Mouse (Mus musculus) liver, postnatal 0 days (tissue): ENCODE measurements around the gene Gpr35. TPM values are rescaled to one million over a fixed set of nuclear protein-coding genes. Genes with fewer than 3 reads are reported as not detected.

Experiments used
- ATAC-seq: fragments of 200-750 bp; cut with Nextera tagmentation; 2 replicates; pipeline ENCODE4 v1.8.0; 2017; ENCODE audit warnings: mild to moderate bottlenecking, moderate library complexity
- DNase-seq: peaks from one replicate; pipeline ENCODE4 v3.0.0-alpha.2; 2016
- H3K27ac ChIP-seq: fragments of 300-500 bp; sonication (generic); 2 replicates; pipeline ENCODE4 v1.5.1; 2014; ENCODE audit warnings: antibody characterized with exemption, moderate library complexity, mild to moderate bottlenecking, low read depth
- H3K27me3 ChIP-seq: fragments of 300-500 bp; sonication (generic); 2 replicates; pipeline ENCODE4 v1.6.1; 2014; ENCODE audit warnings: low read length, control low read depth, mixed read lengths; ENCODE audit not compliant: insufficient read depth
- H3K36me3 ChIP-seq: fragments of 300-500 bp; sonication (generic); replicated peaks from 2 replicates; pipeline ENCODE4 v1.6.1; 2014; ENCODE audit warnings: mild to moderate bottlenecking, control low read depth, low read length, moderate library complexity, mixed read lengths; ENCODE audit not compliant: insufficient read depth
- H3K4me1 ChIP-seq: fragments of 300-500 bp; sonication (generic); 2 replicates; pipeline ENCODE4 v1.6.1; 2014; ENCODE audit warnings: antibody characterized with exemption, mild to moderate bottlenecking, control low read depth; ENCODE audit not compliant: insufficient read depth
- H3K4me2 ChIP-seq: fragments of 300-500 bp; sonication (generic); 2 replicates; pipeline ENCODE4 v1.6.1; 2014; ENCODE audit warnings: low read depth, mild to moderate bottlenecking, low read length, moderate library complexity, mixed read lengths
- H3K4me3 ChIP-seq: fragments of 300-500 bp; sonication (generic); 2 replicates; pipeline ENCODE4 v1.5.1; 2014; ENCODE audit warnings: low read depth, low read length
- H3K9ac ChIP-seq: fragments of 300-500 bp; sonication (generic); replicated peaks from 2 replicates; pipeline ENCODE4 v1.6.1; 2014; ENCODE audit warnings: mild to moderate bottlenecking, moderate library complexity
- H3K9me3 ChIP-seq: fragments of 300-500 bp; sonication (generic); 2 replicates; pipeline ENCODE4 v1.6.1; 2016; ENCODE audit warnings: mild to moderate bottlenecking, control low read depth, low read length, mixed read lengths
- CTCF ChIP-seq: sonication (generic); IDR thresholded peaks from 2 replicates; pipeline ENCODE4 v1.5.1; 2016; ENCODE audit warnings: antibody characterized with exemption, low read depth
- EP300 ChIP-seq: IDR thresholded peaks from 2 replicates; pipeline ENCODE4 v1.6.1; 2016; ENCODE audit warnings: antibody characterized with exemption, low read depth, mild to moderate bottlenecking
- WGBS: fragments of 180-500 bp; shearing (Covaris S2); extraction: QIAGEN DNeasy Blood & Tissue Kit; methylation state at CpG from one replicate; pipeline ENCODE4 v1.1.7; 2014; ENCODE audit not compliant: insufficient replicate concordance; 5-methylcytosine and 5-hydroxymethylcytosine counted together
- polyA plus RNA-seq: library from polyadenylated mRNA; unstranded; fragments of >200 nt; fragmentation: Nextera tagmentation; extraction: Ambion mirVana; gene quantifications from 2 replicates; pipeline ENCODE4 v1.2.1, GENCODE M21; 2015

The Gpr35 gene
- 1.1 and 1.4 TPM in 2 replicates for polyA plus RNA-seq

DNA sequence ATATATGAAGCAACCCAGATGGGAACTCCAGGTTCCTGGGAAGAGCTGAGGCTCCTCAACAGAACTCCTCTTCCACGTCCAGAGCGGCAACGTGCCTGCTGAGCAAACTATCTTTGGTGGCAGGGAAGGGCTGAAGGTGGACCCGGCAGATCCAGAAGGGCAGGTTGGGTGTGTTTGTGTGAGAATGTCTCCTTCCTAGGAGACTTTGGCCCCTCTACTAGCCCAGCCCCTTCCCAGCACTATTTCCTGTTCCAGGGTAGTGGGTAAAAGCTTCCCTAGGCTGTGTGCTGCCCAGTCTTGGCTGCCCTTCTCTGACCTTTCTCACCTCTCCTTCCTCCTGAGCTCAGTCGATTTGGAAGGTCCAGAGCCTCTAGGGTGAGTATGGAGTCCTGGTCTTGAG is at the start of gene Gpr35:
Gene Gpr35 (plus strand): TSS at position 259 of the 400 bp plus-strand sequence.
- WGBS, result 66% methylated on average over 5 of the region's 5 CpGs
- TF ChIP-seq EP300, result no peak
- no peak for TF ChIP-seq CTCF
- Histone ChIP-seq H3K9ac (no peak within 1 kb of the TSS), H3K9me3 (no peaks in the 10 kb centered on the region), H3K27me3 (no peaks in the 10 kb centered on the region), H3K4me1 (no peaks in the 10 kb centered on the region), H3K36me3 (peaks cover 27% of the 10 kb centered on the region), H3K27ac (no peak within 1 kb of the TSS), H3K4me2 (no peak within 1 kb of the TSS), H3K4me3 (no peak within 1 kb of the TSS)
- DNase-seq (no peak), ATAC-seq (no peak)

DNA sequence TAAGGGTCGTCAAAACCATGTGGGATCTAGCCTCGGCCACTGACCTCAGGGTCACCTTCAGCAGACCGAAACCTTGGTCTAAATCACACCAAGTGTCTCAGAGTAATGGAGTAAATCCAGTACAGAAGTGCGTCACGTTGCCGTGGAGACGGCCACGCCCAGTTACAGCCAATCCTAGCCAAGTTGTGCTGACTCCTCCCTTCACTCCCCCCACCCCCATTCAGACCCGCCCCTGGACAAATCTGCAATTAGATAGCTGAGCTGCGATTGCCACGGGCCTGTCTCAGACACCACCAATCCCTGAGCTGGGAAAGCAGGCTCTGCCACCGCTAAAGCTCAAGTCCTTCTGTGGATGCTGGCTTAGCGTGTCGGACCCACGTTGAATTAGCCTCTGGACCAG is 47.9 kb upstream of the Gpr35 start, which contains the start of gene Ankmy1:
Gene Ankmy1 (minus strand): TSS at position 121 of the 400 bp plus-strand sequence.
- no peaks in the 10 kb centered on the region for H3K9me3 ChIP-seq
- 3% methylated on average over 15 of the region's 15 CpGs for WGBS
- no peaks in the 10 kb centered on the region; the same call in 1 of the 2 replicates for H3K27me3 ChIP-seq
- H3K4me1 ChIP-seq, result peaks cover 21% of the 10 kb centered on the region
- H3K4me2 ChIP-seq, result peak within 1 kb of the TSS; percentile 27; the same call in 1 of the 2 replicates
- DNase-seq (peak; percentile 80), ATAC-seq (no peak)
- 0 out of 2 replicates have a peak within 1 kb of the TSS, but pooled peaks have one; percentile 2 for H3K4me3 ChIP-seq
- no peak for TF ChIP-seq CTCF
- TF ChIP-seq EP300, result no peak
- peaks cover 3% of the 10 kb centered on the region; the same call in 1 of the 2 replicates for H3K36me3 ChIP-seq
- 0 out of 2 replicates have a peak within 1 kb of the TSS, but pooled peaks have one; percentile 13 for H3K9ac ChIP-seq
- no peak within 1 kb of the TSS for H3K27ac ChIP-seq

DNA sequence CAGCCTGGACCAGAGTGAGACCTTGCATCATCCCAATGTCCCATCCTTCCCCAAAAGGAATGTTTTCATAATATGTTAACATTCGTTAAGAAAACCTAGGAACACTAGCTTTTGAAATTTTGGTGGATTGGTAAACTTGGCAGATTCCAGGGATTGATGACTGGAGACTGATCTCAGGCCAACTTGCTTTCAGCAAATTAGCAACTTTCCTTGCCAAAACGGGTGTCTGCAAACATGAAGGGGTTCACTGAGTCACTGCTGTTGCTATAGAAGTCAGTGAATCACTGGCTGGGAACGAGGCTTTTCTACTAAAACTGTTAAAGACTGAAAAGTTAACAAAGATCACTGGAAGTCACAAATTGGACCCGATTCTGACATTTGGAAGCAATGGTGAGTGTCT is 47.0 kb upstream of the Gpr35 start:
- 73% methylated on average over 4 of the region's 4 CpGs for WGBS
- Histone ChIP-seq H3K36me3 (peaks cover 3% of the 10 kb centered on the region; the same call in 1 of the 2 replicates), H3K4me1 (peaks cover 29% of the 10 kb centered on the region), H3K27ac (no peak overlapping the region), H3K4me3 (no peak overlapping the region), H3K27me3 (no peaks in the 10 kb centered on the region; the same call in 1 of the 2 replicates), H3K9ac (no peak overlapping the region), H3K9me3 (no peaks in the 10 kb centered on the region), H3K4me2 (no peak overlapping the region)
- ATAC-seq (no peak), DNase-seq (no peak)
- TF ChIP-seq CTCF (no peak), EP300 (no peak)

DNA sequence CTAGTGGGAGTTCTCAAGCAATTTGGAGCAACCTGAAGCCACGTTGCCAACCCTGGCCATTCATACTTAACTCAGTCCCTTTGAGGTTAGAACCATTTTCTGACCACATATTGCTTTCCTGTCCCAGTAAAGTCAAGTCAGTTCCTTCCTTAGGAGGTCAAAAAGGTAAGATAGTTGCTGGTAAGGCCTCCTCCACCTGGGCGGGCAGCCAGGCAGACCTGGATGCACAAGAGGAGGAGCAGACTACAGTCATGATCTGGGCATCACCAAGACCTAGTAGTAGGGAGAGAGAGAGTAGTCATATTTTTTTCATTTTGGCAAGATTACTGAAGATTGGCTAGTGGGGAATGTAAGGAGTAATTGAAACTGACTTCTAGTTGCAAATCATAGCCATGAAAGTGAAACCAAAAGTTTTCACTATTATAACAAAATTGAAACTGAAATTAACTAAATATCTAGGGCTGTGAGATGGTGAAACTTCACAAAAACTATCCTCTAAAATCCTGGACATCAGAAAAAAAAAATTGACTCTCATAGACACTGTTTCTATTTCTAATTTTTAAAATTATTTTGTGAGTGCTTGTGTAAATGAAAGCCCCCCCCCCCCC is 44.9 kb upstream of the Gpr35 start:
- H3K27ac ChIP-seq, result peak overlapping the region; percentile 96; the same call in 1 of the 2 replicates
- peaks cover 3% of the 10 kb centered on the region; the same call in 1 of the 2 replicates for H3K36me3 ChIP-seq
- WGBS, result 79% methylated on average over 2 of the region's 2 CpGs
- no peak overlapping the region for H3K4me3 ChIP-seq
- ATAC-seq (no peak), DNase-seq (no peak)
- H3K4me2 ChIP-seq, result peak overlapping the region; percentile 89
- no peaks in the 10 kb centered on the region for H3K9me3 ChIP-seq
- H3K9ac ChIP-seq, result no peak overlapping the region
- TF ChIP-seq EP300 (no peak), CTCF (no peak)
- no peaks in the 10 kb centered on the region; the same call in 1 of the 2 replicates for H3K27me3 ChIP-seq
- H3K4me1 ChIP-seq, result peaks cover 43% of the 10 kb centered on the region

DNA sequence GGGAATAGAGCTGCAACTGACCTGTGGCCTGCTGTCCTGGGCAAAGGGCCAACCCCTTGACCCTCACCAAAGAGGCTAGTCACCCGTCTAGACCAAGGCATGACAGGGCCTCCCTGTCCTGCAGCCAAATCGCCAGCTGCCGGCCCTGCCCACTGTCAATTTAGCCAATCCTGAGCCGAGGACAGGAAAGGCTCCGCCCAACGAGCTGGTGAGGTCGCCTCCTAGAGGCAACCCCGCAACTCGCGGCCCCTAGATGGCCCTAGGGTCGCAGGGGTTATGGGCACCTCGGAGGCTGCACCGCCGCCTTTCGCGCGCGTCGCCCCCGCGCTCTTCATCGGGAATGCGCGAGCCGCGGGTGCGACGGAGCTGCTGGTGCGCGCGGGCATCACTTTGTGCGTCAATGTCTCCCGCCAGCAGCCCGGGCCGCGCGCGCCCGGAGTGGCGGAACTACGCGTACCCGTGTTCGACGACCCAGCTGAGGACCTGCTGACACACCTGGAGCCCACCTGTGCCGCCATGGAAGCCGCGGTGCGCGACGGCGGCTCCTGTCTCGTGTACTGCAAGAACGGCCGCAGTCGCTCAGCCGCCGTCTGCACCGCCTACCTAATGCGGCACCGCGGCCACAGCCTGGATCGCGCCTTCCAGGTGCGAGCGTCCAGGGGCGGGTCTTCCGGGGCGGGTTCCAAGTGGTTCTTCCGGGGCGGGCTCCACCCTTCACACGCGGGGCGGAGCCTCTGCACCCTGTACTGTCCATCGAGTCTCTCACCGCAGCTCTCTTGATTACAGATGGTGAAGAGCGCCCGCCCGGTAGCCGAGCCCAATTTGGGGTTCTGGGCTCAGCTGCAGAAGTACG is 43.7 kb upstream of the Gpr35 start, which contains the start of gene Dusp28:
Gene Dusp28 (plus strand): TSS at position 203 of the 853 bp plus-strand sequence.
- peak within 1 kb of the TSS; percentile 89 for H3K4me2 ChIP-seq
- no peaks in the 10 kb centered on the region for H3K9me3 ChIP-seq
- TF ChIP-seq EP300 (no peak; the same call in 1 of the 2 replicates), CTCF (peak; percentile 80)
- peak within 1 kb of the TSS; percentile 83 for H3K9ac ChIP-seq
- WGBS, result under 1% methylated on average over 80 of the region's 81 CpGs
- DNase-seq, result peak; percentile 96
- no peaks in the 10 kb centered on the region; the same call in 1 of the 2 replicates for H3K27me3 ChIP-seq
- H3K36me3 ChIP-seq, result peaks cover 3% of the 10 kb centered on the region; the same call in 1 of the 2 replicates
- H3K4me3 ChIP-seq, result peak within 1 kb of the TSS; percentile 79
- peak; percentile 89 for ATAC-seq
- H3K27ac ChIP-seq, result peak within 1 kb of the TSS; percentile 96
- peaks cover 45% of the 10 kb centered on the region for H3K4me1 ChIP-seq
